Mouse (Mus musculus): ENCODE results near the gene AC109138.7. TPM values are rescaled to one million over a fixed set of nuclear protein-coding genes. Genes with fewer than 3 reads are reported as not detected.
"Not testable (repeated sequence)": the region's sequence is repeated elsewhere in the genome, so short reads cannot be mapped to it uniquely, and the experiment has no call there.

AC109138.7 gene
- polyA plus RNA-seq, 1 experiment from 2014 or later = not detected

- 88% methylated on average over 6 of the region's 6 CpGs for whole genome bisulfite sequencing
- H3K36me3 ChIP-seq = no peaks in the 10 kb centered on the region
- H3K9ac ChIP-seq (replicated peaks) = no peak overlapping the region
- no peak overlapping the region for H3K4me2 ChIP-seq (replicated peaks)
- H3K27me3 ChIP-seq = no peaks in the 10 kb centered on the region
- no peak overlapping the region for H3K4me3 ChIP-seq (replicated peaks)
- no peak for ATAC-seq
- no peaks in the 10 kb centered on the region for H3K9me3 ChIP-seq
- no peaks in the 10 kb centered on the region for H3K4me1 ChIP-seq (replicated peaks)
- H3K27ac ChIP-seq = no peak overlapping the region
Measured at GRCm38 (mm10) chr19:4244775-4245174, 30.6 kb downstream of the AC109138.7 start.

DNA sequence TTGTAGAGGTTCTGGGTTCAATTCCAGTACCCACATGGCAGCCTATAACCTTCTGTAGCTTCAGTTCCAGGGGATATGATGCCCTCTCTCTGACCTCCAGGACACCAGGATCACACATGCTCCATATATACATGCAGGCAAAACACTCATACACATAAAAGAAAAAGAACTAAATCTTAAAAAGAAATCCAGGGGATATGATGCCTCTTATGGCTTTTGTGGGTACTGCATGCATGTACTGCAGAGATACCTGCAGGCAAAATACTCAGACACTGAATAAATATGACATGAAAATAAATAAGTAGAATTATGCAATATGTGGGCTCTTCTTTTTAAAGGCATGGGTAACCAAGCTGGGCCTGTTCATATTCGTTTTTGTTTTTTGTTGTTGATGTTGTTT is 32.9 kb downstream of the AC109138.7 start:
- H3K9me3 ChIP-seq = no peaks in the 10 kb centered on the region
- ATAC-seq = no peak

DNA sequence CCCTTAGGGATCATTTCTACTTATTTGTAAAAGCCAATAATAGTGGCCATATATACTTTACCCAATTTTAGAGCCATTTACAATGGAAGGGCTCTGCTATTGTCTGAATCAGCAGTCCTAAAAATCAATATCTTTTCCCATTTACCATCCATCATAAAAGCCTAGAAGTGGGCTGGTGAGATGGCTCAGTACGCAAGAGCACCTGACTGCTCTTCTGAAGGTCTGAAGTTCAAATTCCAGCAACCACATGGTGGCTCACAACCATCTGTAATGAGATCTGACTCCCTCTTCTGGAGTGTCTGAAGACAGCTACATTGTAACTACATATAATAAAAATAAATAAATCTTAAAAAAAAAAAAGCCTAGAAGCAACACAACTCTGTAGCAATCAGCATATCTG is 34.5 kb downstream of the AC109138.7 start:
- not testable (repeated sequence) for H3K27ac ChIP-seq; ATAC-seq; H3K4me2 ChIP-seq (replicated peaks); H3K36me3 ChIP-seq; H3K4me3 ChIP-seq (replicated peaks); H3K4me1 ChIP-seq (replicated peaks); H3K27me3 ChIP-seq; H3K9ac ChIP-seq (replicated peaks); H3K9me3 ChIP-seq
- 72% methylated on average over 1 of the region's 1 CpGs for WGBS

More for the DNA sequence above, 32.9 kb downstream of the AC109138.7 start:
- Histone ChIP-seq H3K9ac (replicated peaks) (no peak overlapping the region), H3K4me1 (replicated peaks) (no peaks in the 10 kb centered on the region), H3K27ac (no peak overlapping the region), H3K36me3 (no peaks in the 10 kb centered on the region), H3K4me2 (replicated peaks) (no peak overlapping the region), H3K27me3 (no peaks in the 10 kb centered on the region), H3K4me3 (replicated peaks) (no peak overlapping the region)
- WGBS = 82% methylated on average over 1 of the region's 1 CpGs

DNA sequence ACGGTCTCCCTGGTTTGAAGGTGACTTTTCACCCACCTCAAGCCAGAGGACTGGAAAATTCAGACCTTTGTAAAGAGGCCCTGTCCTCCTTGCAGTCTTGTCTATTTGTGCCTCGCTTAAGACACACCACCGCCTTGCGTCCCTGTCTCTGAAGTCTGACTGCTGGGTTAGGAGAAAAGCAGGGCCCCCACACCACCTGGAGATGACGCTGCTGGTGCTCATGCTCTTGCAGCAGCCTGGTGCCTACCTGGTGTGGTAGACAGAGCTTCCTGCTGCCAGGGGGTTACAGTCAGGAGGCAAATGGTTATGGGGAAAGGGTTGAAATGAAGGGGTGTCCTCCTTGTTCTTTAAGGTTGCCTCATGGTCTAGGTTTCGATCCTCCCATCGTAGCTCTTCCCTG is 40.1 kb downstream of the AC109138.7 start:
- ATAC-seq = no peak
- Histone ChIP-seq H3K9ac (replicated peaks) (no peak overlapping the region), H3K9me3 (no peaks in the 10 kb centered on the region), H3K27me3 (no peaks in the 10 kb centered on the region), H3K4me1 (replicated peaks) (peaks cover 11% of the 10 kb centered on the region), H3K4me3 (replicated peaks) (no peak overlapping the region), H3K36me3 (no peaks in the 10 kb centered on the region), H3K4me2 (replicated peaks) (no peak overlapping the region), H3K27ac (no peak overlapping the region)
- 86% methylated on average over 7 of the region's 7 CpGs for WGBS

DNA sequence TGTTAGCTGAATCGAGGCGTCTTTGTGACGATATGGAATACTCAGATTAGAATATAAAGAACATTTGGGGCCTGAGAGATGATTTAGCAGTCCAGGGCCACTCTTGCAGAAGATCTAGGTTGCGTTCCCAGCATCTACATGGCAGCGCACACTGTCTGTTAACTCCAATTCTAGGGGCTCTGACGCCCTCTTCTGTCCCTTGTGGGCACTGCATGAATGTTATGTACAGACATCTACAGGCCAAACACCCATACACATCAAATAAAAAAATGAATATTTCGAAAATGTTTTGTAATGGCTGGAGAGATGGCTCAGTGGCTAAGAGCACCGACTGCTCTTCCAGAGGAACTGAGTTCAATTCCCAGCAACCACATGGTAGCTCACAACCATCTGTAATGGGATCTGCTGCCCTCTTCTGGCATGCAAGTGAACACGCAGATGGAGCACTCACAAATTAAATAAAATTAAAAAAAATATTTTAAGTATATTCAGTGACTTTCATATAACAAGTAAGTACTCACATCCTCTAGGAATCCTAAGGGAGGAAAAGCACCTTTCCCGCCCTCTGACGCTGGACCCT is 41.5 kb downstream of the AC109138.7 start:
- Histone ChIP-seq H3K4me1 (replicated peaks) (peaks cover 11% of the 10 kb centered on the region), H3K27me3 (no peaks in the 10 kb centered on the region), H3K36me3 (no peaks in the 10 kb centered on the region), H3K27ac (no peak overlapping the region), H3K9me3 (no peaks in the 10 kb centered on the region), H3K9ac (replicated peaks) (no peak overlapping the region), H3K4me3 (replicated peaks) (no peak overlapping the region), H3K4me2 (replicated peaks) (no peak overlapping the region)
- 74% methylated on average over 11 of the region's 11 CpGs for WGBS
- no peak for ATAC-seq

DNA sequence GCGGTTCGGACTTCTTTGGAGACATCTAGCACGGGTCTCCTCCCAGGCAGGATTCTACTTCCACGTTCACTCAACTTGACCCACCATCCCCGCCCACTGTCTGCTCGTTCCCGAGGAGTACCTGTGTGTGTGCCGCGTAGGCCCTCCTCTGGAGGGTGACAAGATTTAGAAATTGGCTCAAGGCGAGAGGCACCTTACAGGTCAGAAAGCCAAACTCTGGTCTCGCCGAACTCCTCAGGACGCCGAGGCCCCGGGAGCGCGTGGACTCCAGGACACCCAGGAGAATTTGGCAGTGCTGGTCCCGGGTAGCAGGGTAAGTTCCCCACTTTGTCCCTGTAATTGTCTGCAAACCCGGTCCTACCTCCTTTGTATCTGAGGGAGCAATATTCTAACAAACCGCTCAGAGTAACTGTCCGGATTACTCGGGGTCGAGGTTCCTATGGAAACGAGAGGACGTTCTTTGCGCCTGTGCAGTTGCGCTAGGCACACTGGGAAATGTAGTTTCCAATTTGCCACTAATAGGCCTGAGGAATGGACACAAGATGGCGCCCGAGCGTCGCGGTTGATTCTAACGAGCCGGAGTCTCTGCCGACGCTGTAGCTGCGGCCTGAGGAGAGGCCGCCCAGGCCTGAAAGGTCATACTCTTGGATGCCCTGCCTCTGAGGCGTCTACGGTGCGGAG is 43.2 kb downstream of the AC109138.7 start:
- no peak overlapping the region for H3K27ac ChIP-seq
- peak; percentile 93 for ATAC-seq
- H3K9me3 ChIP-seq = no peaks in the 10 kb centered on the region
- no peaks in the 10 kb centered on the region for H3K27me3 ChIP-seq
- under 1% methylated on average over 41 of the region's 41 CpGs for WGBS
- H3K4me2 ChIP-seq (replicated peaks) = peak overlapping the region; percentile 70
- H3K36me3 ChIP-seq = no peaks in the 10 kb centered on the region
- peak overlapping the region; percentile 63 for H3K9ac ChIP-seq (replicated peaks)
- peak overlapping the region; percentile 55 for H3K4me3 ChIP-seq (replicated peaks)
- peaks cover 11% of the 10 kb centered on the region for H3K4me1 ChIP-seq (replicated peaks)

GRCm38 (mm10) chr19:4257897-4258252 is 43.7 kb downstream of the AC109138.7 start:
- no peak for ATAC-seq
- H3K4me3 ChIP-seq (replicated peaks) = peak overlapping the region; percentile 55
- WGBS = 20% methylated on average over 12 of the region's 12 CpGs
- H3K9me3 ChIP-seq = no peaks in the 10 kb centered on the region
- peaks cover 11% of the 10 kb centered on the region for H3K4me1 ChIP-seq (replicated peaks)
- H3K4me2 ChIP-seq (replicated peaks) = peak overlapping the region; percentile 70
- peak overlapping the region; percentile 59 for H3K9ac ChIP-seq (replicated peaks)
- no peaks in the 10 kb centered on the region for H3K36me3 ChIP-seq
- no peaks in the 10 kb centered on the region for H3K27me3 ChIP-seq
- H3K27ac ChIP-seq = no peak overlapping the region

DNA sequence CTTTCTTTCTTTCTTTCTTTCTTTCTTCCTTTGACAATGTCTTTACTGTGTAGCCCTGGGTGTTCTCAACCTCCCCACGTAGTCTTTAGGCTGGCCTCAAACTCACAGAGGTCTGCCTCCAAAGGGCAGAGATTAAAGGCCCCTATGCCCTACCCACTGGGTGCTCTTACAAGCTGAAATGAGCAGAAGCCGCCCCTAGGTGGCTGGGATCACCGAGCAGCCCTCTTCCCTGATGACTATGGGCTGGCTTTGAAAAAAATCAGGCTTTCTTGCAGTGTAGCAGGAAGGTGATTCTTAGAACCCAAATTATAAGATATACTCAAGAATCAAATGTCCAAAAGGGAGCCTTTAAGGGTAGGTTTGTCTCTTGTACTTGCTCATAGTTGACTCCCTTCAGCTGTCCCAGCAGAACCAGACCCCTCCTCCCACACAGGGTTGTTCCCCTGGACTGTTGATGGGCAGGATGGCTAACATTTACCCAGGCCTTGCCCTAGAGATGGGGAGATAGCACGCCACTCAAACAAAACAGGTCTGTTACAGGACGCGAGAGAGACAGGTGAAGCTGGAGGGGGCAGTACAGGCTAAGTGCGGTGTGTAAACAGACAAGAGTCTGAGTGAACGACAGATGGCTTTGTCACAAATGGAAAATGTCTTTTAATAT is 47.0 kb downstream of the AC109138.7 start:
- ATAC-seq = no peak
- Histone ChIP-seq H3K9me3 (no peaks in the 10 kb centered on the region), H3K36me3 (no peaks in the 10 kb centered on the region), H3K4me3 (replicated peaks) (no peak overlapping the region), H3K9ac (replicated peaks) (0 out of 2 replicates have a peak overlapping the region, but pooled peaks have one; percentile 0), H3K27ac (no peak overlapping the region), H3K4me2 (replicated peaks) (no peak overlapping the region), H3K27me3 (no peaks in the 10 kb centered on the region), H3K4me1 (replicated peaks) (peaks cover 11% of the 10 kb centered on the region)
- WGBS = 56% methylated on average over 8 of the region's 8 CpGs

DNA sequence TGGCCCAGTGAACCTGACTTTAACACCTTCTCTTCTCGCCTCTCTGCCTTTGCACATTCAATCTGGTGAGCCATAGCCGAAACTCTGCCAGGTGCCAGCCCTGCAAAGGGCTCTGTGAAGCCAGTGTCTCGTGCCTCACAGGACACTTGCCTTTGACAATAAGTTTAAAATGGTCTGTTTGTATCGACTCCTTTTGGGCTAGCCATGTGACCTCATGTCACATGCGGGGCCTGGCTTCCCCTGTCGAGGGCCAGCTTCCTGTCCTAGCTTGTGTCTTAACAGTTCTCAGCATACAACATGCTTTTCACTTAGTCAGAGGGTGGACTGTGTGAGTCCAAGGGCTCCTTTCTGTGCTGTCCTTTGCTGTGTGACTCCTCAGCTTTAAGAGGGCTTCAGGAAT is 48.6 kb downstream of the AC109138.7 start:
- Histone ChIP-seq H3K9ac (replicated peaks) (no peak overlapping the region), H3K36me3 (no peaks in the 10 kb centered on the region), H3K4me3 (replicated peaks) (no peak overlapping the region), H3K9me3 (no peaks in the 10 kb centered on the region), H3K4me2 (replicated peaks) (no peak overlapping the region), H3K4me1 (replicated peaks) (peaks cover 3% of the 10 kb centered on the region), H3K27ac (no peak overlapping the region), H3K27me3 (peaks cover 1% of the 10 kb centered on the region)
- 84% methylated on average over 6 of the region's 6 CpGs for WGBS
- ATAC-seq = no peak

- no peaks in the 10 kb centered on the region for H3K36me3 ChIP-seq
- H3K9ac ChIP-seq (replicated peaks) = no peak overlapping the region
- peaks cover 11% of the 10 kb centered on the region for H3K27me3 ChIP-seq
- 73% methylated on average over 14 of the region's 14 CpGs for WGBS
- no peak overlapping the region for H3K27ac ChIP-seq
- no peaks in the 10 kb centered on the region for H3K9me3 ChIP-seq
- H3K4me2 ChIP-seq (replicated peaks) = no peak overlapping the region
- H3K4me3 ChIP-seq (replicated peaks) = no peak overlapping the region
- peaks cover 1% of the 10 kb centered on the region; the same call in 1 of the 2 replicates for H3K4me1 ChIP-seq (replicated peaks)
- no peak for ATAC-seq
Measured at GRCm38 (mm10) chr19:4263702-4264101, 49.5 kb downstream of the AC109138.7 start.

- Histone ChIP-seq H3K27me3 (peaks cover 16% of the 10 kb centered on the region), H3K4me3 (replicated peaks) (no peak overlapping the region), H3K4me1 (replicated peaks) (peaks cover 7% of the 10 kb centered on the region), H3K9me3 (no peaks in the 10 kb centered on the region), H3K9ac (replicated peaks) (no peak overlapping the region), H3K4me2 (replicated peaks) (no peak overlapping the region), H3K36me3 (no peaks in the 10 kb centered on the region), H3K27ac (no peak overlapping the region)
- no peak for ATAC-seq
- WGBS = 97% methylated on average over 6 of the region's 6 CpGs
Measured at GRCm38 (mm10) chr19:4264171-4264780, 50.1 kb downstream of the AC109138.7 start.

DNA sequence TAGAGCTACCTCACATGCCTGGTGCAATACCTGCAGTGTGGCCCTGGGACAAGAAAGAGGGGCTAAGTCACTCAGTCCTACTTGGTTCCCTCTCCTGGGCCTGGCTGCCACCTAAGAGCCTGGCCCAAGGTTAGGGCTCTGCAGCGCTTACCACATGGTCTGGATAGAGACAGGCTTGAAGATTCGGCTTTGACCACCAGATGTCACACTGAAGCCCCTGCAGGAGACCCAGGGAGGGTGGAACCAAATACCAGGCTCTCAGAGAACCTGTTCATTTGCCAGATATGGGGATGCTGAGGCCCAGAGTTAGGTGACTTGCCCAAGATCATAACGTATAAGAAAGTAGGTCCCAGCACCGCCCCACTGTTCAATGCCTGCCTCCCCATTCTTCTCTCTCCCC is 51.8 kb downstream of the AC109138.7 start:
- peaks cover 7% of the 10 kb centered on the region for H3K4me1 ChIP-seq (replicated peaks)
- peaks cover 11% of the 10 kb centered on the region for H3K36me3 ChIP-seq
- H3K4me2 ChIP-seq (replicated peaks) = no peak overlapping the region
- ATAC-seq = no peak
- no peak overlapping the region for H3K4me3 ChIP-seq (replicated peaks)
- WGBS = 62% methylated on average over 4 of the region's 4 CpGs
- no peak overlapping the region for H3K9ac ChIP-seq (replicated peaks)
- H3K9me3 ChIP-seq = no peaks in the 10 kb centered on the region
- no peak overlapping the region for H3K27ac ChIP-seq
- peaks cover 31% of the 10 kb centered on the region for H3K27me3 ChIP-seq
